Comparison of ENCODE assay signal across 18 mouse cellular contexts in the genomic region with DNA sequence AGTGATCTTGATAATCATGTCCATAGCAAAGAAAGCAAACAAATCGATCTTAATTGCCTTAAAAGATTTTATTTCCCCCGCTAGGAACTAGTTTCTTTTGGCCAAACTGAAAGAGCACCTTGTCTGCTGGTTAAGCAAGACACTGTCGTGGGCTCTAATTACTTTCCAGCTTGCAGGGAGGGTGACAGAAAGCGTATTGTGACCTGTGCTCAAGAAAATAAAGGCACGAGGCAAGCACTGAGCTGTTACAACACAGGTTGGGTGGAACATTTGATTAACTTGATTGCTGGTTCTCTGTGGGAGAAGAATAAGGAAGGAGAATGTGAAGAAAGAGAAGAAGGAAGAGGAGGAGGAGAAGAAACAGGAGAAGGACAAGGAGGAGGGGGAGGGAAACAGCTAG. TPM values are rescaled to one million over a fixed set of nuclear protein-coding genes. Genes with fewer than 3 reads are reported as not detected.
DNase-seq lines count a peak whose midpoint lies in the region; ATAC-seq and TF ChIP-seq lines count a peak whose summit lies in the region.
"Had no signal": no experiment of that assay in that cellular context is flagged by ENCODE, and none has a peak within 500 bp of the region (broad histone marks: within the 10 kb centered on the region; RNA-seq: fewer than 3 reads in every experiment).

No protein-coding gene starts in this region.

- H3K27ac ChIP-seq in kidney, embryonic 14.5 days (ENCODE audit: low read depth, low read length) = peak overlapping the region; percentile 20; the same call in 1 of the 2 replicates
- H3K27ac ChIP-seq in ES-E14 (ENCODE audit: insufficient read depth, low read depth, low read length, poor library complexity, severe bottlenecking) = peak overlapping the region; percentile 86; the same call in 1 of the 2 replicates
- H3K27ac ChIP-seq in intestine, embryonic 14.5 days (ENCODE audit: low read depth) = peak overlapping the region; percentile 59
- peak overlapping the region; percentile 63; the same call in 1 of the 2 replicates for H3K27ac ChIP-seq in stomach, embryonic 14.5 days (ENCODE audit: low read length)
- H3K27ac ChIP-seq: hindbrain, embryonic 13.5 days had no signal

- H3K4me3 ChIP-seq in kidney, embryonic 14.5 days (ENCODE audit: low read length) = no peak overlapping the region
- no peak overlapping the region for H3K4me3 ChIP-seq in ES-E14 (ENCODE audit: insufficient read depth in 1 of 2, low read depth in 1 of 2, low read length in 2 of 2, poor library complexity in 1 of 2, severe bottlenecking in 1 of 2)
- H3K4me3 ChIP-seq in intestine, embryonic 14.5 days (ENCODE audit: low read depth, low read length) = no peak overlapping the region
- no peak overlapping the region for H3K4me3 ChIP-seq in stomach, embryonic 14.5 days (ENCODE audit: low read depth, low read length)
- H3K4me3 ChIP-seq: hindbrain, embryonic 13.5 days; megakaryocyte, embryonic 14.5 days had no signal

- H3K4me2 ChIP-seq in kidney, embryonic 14.5 days (replicated peaks; ENCODE audit: low read depth, low read length) = no peak overlapping the region
- H3K4me2 ChIP-seq in intestine, embryonic 14.5 days (ENCODE audit: low read length) = no peak overlapping the region
- no peak overlapping the region for H3K4me2 ChIP-seq in stomach, embryonic 14.5 days (replicated peaks; ENCODE audit: low read depth, low read length)
- H3K4me2 ChIP-seq: hindbrain, embryonic 13.5 days had no signal

- H3K9me3 ChIP-seq in kidney, embryonic 14.5 days (ENCODE audit: control insufficient read depth, low read length) = no peaks in the 10 kb centered on the region
- no peaks in the 10 kb centered on the region for H3K9me3 ChIP-seq in ES-E14 (ENCODE audit: control insufficient read depth, insufficient read depth, low read depth, low read length)
- H3K9me3 ChIP-seq in intestine, embryonic 14.5 days (ENCODE audit: control insufficient read depth, low read length) = no peaks in the 10 kb centered on the region
- no peaks in the 10 kb centered on the region for H3K9me3 ChIP-seq in stomach, embryonic 14.5 days (ENCODE audit: control insufficient read depth, low read depth, low read length)
- H3K9me3 ChIP-seq: hindbrain, embryonic 13.5 days had no signal

- 27% methylated on average over 5 of the region's 5 CpGs for WGBS in kidney, embryonic 14.5 days
- WGBS in intestine, embryonic 14.5 days = 39% methylated on average over 5 of the region's 5 CpGs
- WGBS in stomach, embryonic 14.5 days = 40% methylated on average over 5 of the region's 5 CpGs

- in situ Hi-C loops in ES-E14 (cut with MboI; ENCODE audit: low sequenced_read_pairs in 2 of 2, unreplicated experiment in 2 of 2) = no loop called here

- ATAC-seq in kidney, embryonic 14.5 days (ENCODE audit: low FRiP score, low TSS enrichment) = no peak
- no peak for ATAC-seq in intestine, embryonic 14.5 days (replicated peaks; ENCODE audit: low FRiP score, low TSS enrichment, low read depth)
- ATAC-seq in stomach, embryonic 14.5 days (ENCODE audit: insufficient number of reproducible peaks, insufficient read depth, low FRiP score, low read depth) = no peak
- ATAC-seq: forebrain, embryonic 16.5 days had no signal

- no peaks in the 10 kb centered on the region for H3K27me3 ChIP-seq in kidney, embryonic 14.5 days (ENCODE audit: control insufficient read depth, insufficient read depth, low read length)
- H3K27me3 ChIP-seq in intestine, embryonic 14.5 days (replicated peaks; ENCODE audit: control insufficient read depth, insufficient read depth, low read length) = no peaks in the 10 kb centered on the region
- no peaks in the 10 kb centered on the region for H3K27me3 ChIP-seq in stomach, embryonic 14.5 days (ENCODE audit: control insufficient read depth, insufficient read depth, low read length)
- H3K27me3 ChIP-seq: hindbrain, embryonic 13.5 days had no signal

- no peak for DNase-seq in kidney, adult 9 months
- DNase-seq in ES-E14 (ENCODE audit: low read depth, low spot score) = no peak
- no peak for DNase-seq in intestine, embryonic 14.5 days (ENCODE audit: low spot score)
- DNase-seq in layer of hippocampus, adult 9-10 months (ENCODE audit: low spot score) = no peak
- no peak for DNase-seq in heart, postnatal 14 days
- no peak for DNase-seq in urinary bladder, adult 18-20 months (ENCODE audit: low spot score in 2 of 2)
- DNase-seq: cerebellum, adult 11-12 months; lung, adult 2 months had no signal

- H3K9ac ChIP-seq in kidney, embryonic 14.5 days (ENCODE audit: low read depth, low read length) = no peak overlapping the region
- H3K9ac ChIP-seq in ES-E14 (ENCODE audit: insufficient read depth, low read depth, low read length, poor library complexity, severe bottlenecking) = peak overlapping the region; percentile 4; the same call in 1 of the 2 replicates
- no peak overlapping the region for H3K9ac ChIP-seq in intestine, embryonic 14.5 days (ENCODE audit: low read length)
- H3K9ac ChIP-seq in stomach, embryonic 14.5 days (replicated peaks; ENCODE audit: low read depth, low read length) = no peak overlapping the region
- H3K9ac ChIP-seq: hindbrain, embryonic 13.5 days had no signal

- peaks cover 20% of the 10 kb centered on the region for H3K4me1 ChIP-seq in kidney, embryonic 14.5 days (ENCODE audit: control insufficient read depth, insufficient read depth, low read length)
- peaks cover 5 to 24% of the 10 kb centered on the region in 2 experiments; a peak in 2 of 4 replicates for H3K4me1 ChIP-seq in ES-E14 (ENCODE audit: control insufficient read depth in 2 of 2, insufficient read depth in 2 of 2, low read length in 2 of 2, poor library complexity in 1 of 2)
- peaks cover 21% of the 10 kb centered on the region for H3K4me1 ChIP-seq in intestine, embryonic 14.5 days (replicated peaks; ENCODE audit: control insufficient read depth, insufficient read depth, low read length)
- H3K4me1 ChIP-seq in stomach, embryonic 14.5 days (ENCODE audit: control insufficient read depth, insufficient read depth, low read length) = peaks cover 25% of the 10 kb centered on the region
- H3K4me1 ChIP-seq: hindbrain, embryonic 13.5 days had no signal

- H3K36me3 ChIP-seq in kidney, embryonic 14.5 days (ENCODE audit: control insufficient read depth, insufficient read depth, low read length) = no peaks in the 10 kb centered on the region
- no peaks in the 10 kb centered on the region for H3K36me3 ChIP-seq in ES-E14 (ENCODE audit: control insufficient read depth, insufficient read depth, low read length, poor library complexity, severe bottlenecking)
- no peaks in the 10 kb centered on the region for H3K36me3 ChIP-seq in intestine, embryonic 14.5 days (ENCODE audit: control insufficient read depth, insufficient read depth, low read length)
- H3K36me3 ChIP-seq in stomach, embryonic 14.5 days (ENCODE audit: control insufficient read depth, insufficient read depth, low read length) = no peaks in the 10 kb centered on the region
- H3K36me3 ChIP-seq: hindbrain, embryonic 13.5 days had no signal

- intact Hi-C loops in heart, postnatal 14 days (cut with DNase I) = no loop called here

TF ChIP-seq in ES-E14, 5 proteins besides CTCF, POLR2A, EP300 and RAD21:
- TF ChIP-seq ZNF384 (IDR thresholded peaks at IDR 0.05; ENCODE audit: low read depth, low read length) (no peak), ZC3H11A (IDR thresholded peaks at IDR 0.05; ENCODE audit: borderline replicate concordance, low read depth, low read length) (no peak), MAFK (IDR thresholded peaks at IDR 0.05; ENCODE audit: insufficient read depth, low read depth, low read length) (no peak), CHD2 (IDR thresholded peaks at IDR 0.05; ENCODE audit: low read depth, low read length) (no peak), HCFC1 (IDR thresholded peaks at IDR 0.05; ENCODE audit: borderline replicate concordance, insufficient read depth, low read length) (no peak)

RNA-seq across cellular contexts. Expression of a gene that starts 10.4 kb away (rescaled TPM):
- 1.3 and 1.5 TPM in 2 replicates for polyA plus RNA-seq in kidney, embryonic 14.5 days (2014; fragmentation: Nextera tagmentation; extraction: Ambion mirVana)
- total RNA-seq in ES-E14 (2012; rRNA removed) = 1.1 and 1.3 TPM in 2 replicates
- 3.6 and 5.0 TPM in 2 replicates for polyA plus RNA-seq in intestine, embryonic 14.5 days (2014; fragmentation: Nextera tagmentation; extraction: Ambion mirVana)
- polyA plus RNA-seq in stomach, embryonic 14.5 days (2014; fragmentation: Nextera tagmentation; extraction: Ambion mirVana) = 9.8 and 10.4 TPM in 2 replicates
- total RNA-seq in heart, postnatal 14 days (2021) = not detected
- total RNA-seq: gastrocnemius, postnatal 14 days; layer of hippocampus, postnatal 10 days; neutrophil, adult 5-6 weeks had no signal
- polyA plus RNA-seq: forebrain, embryonic 16.5 days; heart, embryonic 14.5 days; hindbrain, embryonic 13.5 days; limb, embryonic 11.5 days; lung, adult 2 months had no signal

RNA-seq across cellular contexts. Expression of a gene that starts 35.9 kb away (rescaled TPM):
- polyA plus RNA-seq in kidney, embryonic 14.5 days (2014; fragmentation: Nextera tagmentation; extraction: Ambion mirVana) = 214 and 254 TPM in 2 replicates
- 42.8 and 70.9 TPM in 2 replicates for total RNA-seq in ES-E14 (2012; rRNA removed)
- 195 and 196 TPM in 2 replicates for polyA plus RNA-seq in intestine, embryonic 14.5 days (2014; fragmentation: Nextera tagmentation; extraction: Ambion mirVana)
- polyA plus RNA-seq in stomach, embryonic 14.5 days (2014; fragmentation: Nextera tagmentation; extraction: Ambion mirVana) = 207 and 215 TPM in 2 replicates
- total RNA-seq in heart, postnatal 14 days (2021) = 10 to 100 TPM; 59.4 to 65.2 TPM

RNA-seq across cellular contexts. Expression of a gene that starts 59.0 kb away (rescaled TPM):
- polyA plus RNA-seq in kidney, embryonic 14.5 days (2014; fragmentation: Nextera tagmentation; extraction: Ambion mirVana) = 96.5 and 124 TPM in 2 replicates
- 63.6 and 68.9 TPM in 2 replicates for total RNA-seq in ES-E14 (2012; rRNA removed)
- 83.7 and 93.5 TPM in 2 replicates for polyA plus RNA-seq in intestine, embryonic 14.5 days (2014; fragmentation: Nextera tagmentation; extraction: Ambion mirVana)
- polyA plus RNA-seq in stomach, embryonic 14.5 days (2014; fragmentation: Nextera tagmentation; extraction: Ambion mirVana) = 119 and 120 TPM in 2 replicates
- total RNA-seq in heart, postnatal 14 days (2021) = 10 to 100 TPM; 90.4 to 95.3 TPM

Comparison
In these comparisons a context has a peak if more than half of its experiments do, and no peak if none do; other contexts are left out.
1. H3K27ac ChIP-seq: peak in every context shown above with its lines; median percentile 86 in ES-E14; 63 in stomach, embryonic 14.5 days; 59 in intestine, embryonic 14.5 days; 20 in kidney, embryonic 14.5 days.